Comparison of ENCODE assay signal across 11 mouse cellular contexts in genomic region chr6:93802390-93802789, GRCm38 (mm10).
DNase-seq lines count a peak whose midpoint lies in the region; ATAC-seq and TF ChIP-seq lines count a peak whose summit lies in the region.
"Had no signal": no experiment of that assay in that cellular context is flagged by ENCODE, and none has a peak within 500 bp of the region (broad histone marks: within the 10 kb centered on the region; RNA-seq: fewer than 3 reads in every experiment).

No protein-coding gene starts in this region.

- no peak for ATAC-seq in kidney, postnatal 0 days (replicated peaks; ENCODE audit: low FRiP score, low read depth)

- no peaks in the 10 kb centered on the region for H3K4me1 ChIP-seq in kidney, postnatal 0 days (replicated peaks; ENCODE audit: insufficient read depth, low read length)

- DNase-seq in adrenal gland, adult (ENCODE audit: inconsistent age in 2 of 2, low spot score in 1 of 2): peak; percentile 17 to 56
- DNase-seq in adrenal gland, adult 18-20 months (ENCODE audit: low spot score in 2 of 2): no peak
- DNase-seq in kidney, postnatal 0 days (ENCODE audit: low spot score): peak; percentile 72
- DNase-seq in kidney, adult 11 months: no peak
- peak; percentile 22 to 35 for DNase-seq in heart, adult 9 months (ENCODE audit: low spot score in 2 of 2)
- DNase-seq in lung, postnatal 10 days: peak; percentile 37
- no peak for DNase-seq in cerebellum, adult 9-10 months
- DNase-seq in cerebellum, postnatal 25 days: no peak
- DNase-seq: cerebellum, adult 2 months had no signal

- no peaks in the 10 kb centered on the region for H3K36me3 ChIP-seq in kidney, postnatal 0 days (ENCODE audit: insufficient read depth, low read length)
- H3K36me3 ChIP-seq: hindbrain, embryonic 13.5 days; neural tube, embryonic 12.5 days had no signal

- H3K27ac ChIP-seq in kidney, postnatal 0 days: no peak overlapping the region
- H3K27ac ChIP-seq: hindbrain, embryonic 13.5 days; neural tube, embryonic 12.5 days had no signal

- 36% methylated on average over 4 of the region's 4 CpGs for WGBS in kidney, postnatal 0 days

- H3K27me3 ChIP-seq in kidney, postnatal 0 days (ENCODE audit: insufficient read depth, low read length): no peaks in the 10 kb centered on the region
- H3K27me3 ChIP-seq: hindbrain, embryonic 13.5 days; neural tube, embryonic 12.5 days had no signal

- no peak for TF ChIP-seq CTCF in kidney, postnatal 0 days (IDR thresholded peaks at IDR 0.05; ENCODE audit: low read depth)

- no peak overlapping the region for H3K4me3 ChIP-seq in kidney, postnatal 0 days (replicated peaks; ENCODE audit: low read depth, low read length)
- H3K4me3 ChIP-seq: hindbrain, embryonic 13.5 days; neural tube, embryonic 12.5 days had no signal

- H3K4me2 ChIP-seq in kidney, postnatal 0 days (ENCODE audit: low read length): no peak overlapping the region
- H3K4me2 ChIP-seq: hindbrain, embryonic 13.5 days; neural tube, embryonic 12.5 days had no signal

- no peaks in the 10 kb centered on the region for H3K9me3 ChIP-seq in kidney, postnatal 0 days (replicated peaks; ENCODE audit: low read length)
- H3K9me3 ChIP-seq: hindbrain, embryonic 13.5 days; neural tube, embryonic 12.5 days had no signal

- no peak overlapping the region for H3K9ac ChIP-seq in kidney, postnatal 0 days (ENCODE audit: low read depth, low read length)
- H3K9ac ChIP-seq: hindbrain, embryonic 13.5 days; neural tube, embryonic 12.5 days had no signal

Comparison
In these comparisons a context has a peak if more than half of its experiments do, and no peak if none do; other contexts are left out.
1. DNase-seq: peak in adrenal gland, adult (2 of 2), kidney, postnatal 0 days (single experiment), heart, adult 9 months (2 of 2) and lung, postnatal 10 days (single experiment); none in adrenal gland, adult 18-20 months (0 of 2), kidney, adult 11 months (single experiment), cerebellum, adult 9-10 months (single experiment) and cerebellum, postnatal 25 days (0 of 2).